Mouse (Mus musculus) R1 (cell line): ENCODE measurements around the gene Treh.

Experiments used
- DNase-seq: peaks from one replicate; pipeline ENCODE4 v3.0.0-alpha.2; 2018; ENCODE audit warnings: low read depth, low spot score

The Treh gene

DNA sequence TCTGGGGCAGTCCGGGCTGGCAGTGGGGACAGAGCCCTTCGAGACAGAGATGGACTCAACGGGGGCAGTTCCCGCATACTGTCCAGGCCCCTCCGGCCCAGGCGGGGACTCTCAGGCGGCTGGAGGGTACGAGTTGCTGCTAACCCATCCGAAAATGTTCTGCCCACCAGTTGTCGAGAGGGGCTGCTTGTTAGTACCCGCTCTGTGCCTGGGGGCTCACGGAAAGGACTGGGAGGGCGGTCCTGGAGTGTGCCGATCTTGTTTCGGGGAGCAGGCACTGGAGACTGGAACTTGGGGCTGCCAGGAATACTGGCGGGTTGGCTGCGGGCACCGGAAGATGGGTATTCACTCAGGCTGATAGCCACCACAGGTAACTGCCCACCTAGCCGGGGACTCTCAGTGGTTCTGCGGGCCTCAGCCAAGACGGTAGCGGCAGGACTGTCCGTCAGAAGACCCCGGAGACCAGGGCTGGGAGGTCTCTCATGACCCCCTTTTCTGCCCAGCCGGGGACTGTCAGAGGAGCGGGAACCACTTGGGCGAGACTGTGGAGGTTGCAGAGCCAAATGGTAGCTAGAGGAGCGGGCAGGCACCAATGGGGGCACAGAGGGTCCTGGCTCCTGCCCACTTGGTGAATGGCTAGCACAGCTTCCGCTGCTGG, 42.8 kb downstream of the Treh start:
- no peak for DNase-seq

DNA sequence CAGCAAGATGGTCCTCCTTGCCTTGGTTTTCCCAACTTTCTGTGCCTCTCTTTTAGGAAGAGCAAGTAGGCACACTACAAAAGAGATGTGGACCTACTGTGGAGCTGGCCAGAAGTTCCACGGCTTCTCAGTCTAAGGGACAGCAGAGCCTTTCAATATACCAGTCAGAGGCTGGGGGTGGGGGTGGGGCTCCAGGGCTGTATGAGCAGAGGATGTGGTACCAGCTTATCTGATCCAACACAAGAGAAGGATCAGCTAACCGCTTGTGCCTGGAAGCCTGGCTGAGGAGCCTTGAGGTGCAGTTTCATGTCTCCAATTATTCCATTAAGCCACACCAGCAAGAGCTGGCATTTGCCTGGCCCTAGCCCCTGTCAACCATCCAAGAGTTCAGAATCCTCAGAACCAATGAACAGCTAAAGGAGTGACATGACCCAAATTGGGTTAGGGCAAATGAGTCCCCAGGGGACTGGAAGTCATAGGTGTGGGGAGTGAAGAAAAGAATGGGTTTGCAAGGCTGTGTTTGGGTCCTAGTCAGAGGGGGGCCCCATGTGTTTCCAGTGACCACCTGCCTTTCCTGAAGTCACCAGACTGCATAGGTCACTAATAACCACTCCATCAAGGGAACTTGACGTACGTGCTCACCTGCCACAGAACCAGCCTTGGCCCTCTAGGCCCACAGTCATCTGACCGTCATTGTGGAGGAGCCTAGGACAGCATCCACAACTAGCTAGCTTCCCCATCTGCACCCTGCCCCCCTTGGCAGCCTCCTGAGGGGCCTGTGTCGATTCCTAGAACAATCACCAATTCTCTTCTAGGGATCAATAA, 44.2 kb downstream of the Treh start:
- DNase-seq: no peak

DNA sequence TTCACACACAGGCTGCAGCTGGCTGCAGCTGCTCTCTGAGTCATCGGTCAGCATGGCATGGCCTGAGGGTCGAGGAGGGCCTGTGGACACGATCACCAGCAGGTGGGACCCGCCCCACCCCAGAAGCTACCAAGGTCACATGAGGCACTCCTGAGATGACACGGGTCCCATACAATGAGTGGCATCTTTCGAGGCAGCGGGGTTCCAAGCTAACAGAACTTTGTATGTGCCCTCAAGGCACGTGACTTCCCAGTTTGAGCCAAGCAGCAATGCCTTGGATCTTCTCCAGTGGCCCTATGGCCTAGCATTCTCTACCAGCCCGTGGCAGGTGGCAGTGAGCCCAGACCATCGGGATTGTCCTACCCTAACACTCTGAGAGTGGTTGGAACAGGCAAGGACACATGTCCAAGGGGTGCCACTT, 44.8 kb downstream of the Treh start:
- no peak for DNase-seq

DNA sequence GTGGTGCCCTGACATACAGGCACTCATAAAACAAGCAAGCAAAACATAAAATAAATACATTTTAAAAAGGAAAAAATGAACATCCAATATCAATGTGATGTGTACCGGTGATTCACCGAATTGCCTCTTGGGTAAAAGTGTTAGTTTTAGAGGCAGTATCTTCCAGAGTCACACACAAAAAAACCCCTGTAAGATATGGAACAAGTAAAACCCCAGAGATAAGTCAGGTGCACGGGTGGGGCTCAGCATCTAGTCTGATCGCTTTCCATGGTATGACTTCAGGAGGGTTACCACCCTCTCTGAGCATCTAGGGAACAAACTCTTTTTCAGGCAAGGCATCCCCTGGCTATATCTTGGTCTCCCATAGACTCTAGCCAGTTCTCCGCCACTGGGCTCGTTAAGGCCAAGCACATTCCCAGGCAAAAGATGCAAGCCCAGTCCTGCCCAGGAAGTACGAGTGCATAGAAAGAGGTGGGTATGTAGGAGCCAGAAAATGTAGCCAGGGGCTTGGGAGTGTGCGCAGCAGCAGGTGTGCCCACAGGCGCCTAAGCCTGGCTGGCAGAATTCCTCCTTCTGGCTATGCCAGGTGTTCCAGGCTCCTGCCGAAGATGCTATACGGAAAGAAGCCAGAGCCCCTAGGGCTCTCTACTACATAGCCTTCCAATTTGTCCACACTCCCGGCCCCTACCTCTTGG, 46.1 kb downstream of the Treh start:
- no peak for DNase-seq

DNA sequence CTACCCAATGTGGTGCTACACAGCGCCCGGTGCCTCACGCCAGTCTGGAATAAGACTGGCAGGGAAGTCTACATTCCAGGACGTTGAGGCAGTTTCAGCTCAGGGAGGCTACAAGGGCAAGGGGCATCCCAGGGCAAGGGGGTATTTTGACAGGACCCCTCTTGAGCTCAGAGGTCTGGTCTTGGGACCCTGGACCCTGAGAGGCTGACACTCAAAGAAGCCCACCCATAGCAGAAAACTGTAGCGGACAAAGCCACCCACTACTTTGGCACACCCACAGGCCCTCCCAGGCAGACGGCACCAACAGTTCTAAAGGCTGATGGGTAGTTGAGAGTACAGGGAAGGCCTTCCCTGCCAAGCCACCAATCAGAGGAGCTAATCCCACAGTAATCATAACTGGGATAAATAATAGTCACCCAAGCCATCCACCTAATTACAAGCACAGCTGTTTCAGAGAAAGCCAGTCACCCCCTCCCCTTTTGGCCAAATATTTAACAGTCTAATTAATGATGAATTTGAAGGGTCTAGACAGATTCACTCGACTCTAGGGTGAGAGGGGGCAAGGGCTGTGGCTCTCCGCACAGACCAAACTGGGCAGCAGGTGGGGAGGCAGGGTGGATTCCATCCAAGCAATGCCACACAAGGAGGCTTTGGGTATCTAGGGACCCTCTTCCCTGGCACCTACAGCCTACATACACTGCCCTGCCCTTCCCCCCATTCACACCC, 46.8 kb downstream of the Treh start:
- DNase-seq: no peak

DNA sequence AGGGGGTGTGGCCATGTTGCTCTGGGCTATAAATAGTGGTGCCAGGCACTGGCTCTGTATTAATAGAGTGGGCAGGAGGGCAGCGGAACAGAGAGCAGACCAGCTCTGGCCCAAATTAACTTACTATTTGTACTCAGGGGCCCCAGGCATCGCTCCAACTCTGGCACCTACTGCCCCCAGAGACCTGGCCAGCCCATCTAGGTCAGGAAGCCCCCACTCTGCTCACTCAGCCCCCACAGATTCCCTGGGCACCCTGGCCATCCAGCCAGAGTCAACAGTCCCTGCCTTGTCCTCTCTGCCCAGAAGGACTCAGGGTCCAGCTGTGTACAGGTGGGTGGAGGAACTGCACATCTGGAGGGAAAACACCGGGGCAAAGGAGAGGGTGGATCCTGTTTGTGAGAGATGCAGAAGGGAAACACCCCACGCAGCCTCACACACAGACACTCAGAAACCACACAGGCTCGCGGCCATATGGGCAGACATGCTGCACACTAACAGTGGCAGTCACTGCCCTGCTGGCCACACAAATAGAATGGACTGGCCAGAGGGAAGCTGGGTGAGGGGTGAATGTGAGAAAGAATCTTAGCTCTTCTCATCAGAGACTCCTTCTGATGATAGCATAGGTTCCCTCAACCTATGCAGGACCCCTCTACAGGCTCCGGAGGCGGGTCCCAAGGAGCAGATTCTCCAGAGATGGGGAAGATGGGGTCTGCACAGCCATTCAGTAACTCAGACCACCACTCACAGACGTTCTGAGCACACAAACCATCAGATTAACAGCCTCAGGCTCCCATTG, 47.5 kb downstream of the Treh start:
- no peak for DNase-seq

DNA sequence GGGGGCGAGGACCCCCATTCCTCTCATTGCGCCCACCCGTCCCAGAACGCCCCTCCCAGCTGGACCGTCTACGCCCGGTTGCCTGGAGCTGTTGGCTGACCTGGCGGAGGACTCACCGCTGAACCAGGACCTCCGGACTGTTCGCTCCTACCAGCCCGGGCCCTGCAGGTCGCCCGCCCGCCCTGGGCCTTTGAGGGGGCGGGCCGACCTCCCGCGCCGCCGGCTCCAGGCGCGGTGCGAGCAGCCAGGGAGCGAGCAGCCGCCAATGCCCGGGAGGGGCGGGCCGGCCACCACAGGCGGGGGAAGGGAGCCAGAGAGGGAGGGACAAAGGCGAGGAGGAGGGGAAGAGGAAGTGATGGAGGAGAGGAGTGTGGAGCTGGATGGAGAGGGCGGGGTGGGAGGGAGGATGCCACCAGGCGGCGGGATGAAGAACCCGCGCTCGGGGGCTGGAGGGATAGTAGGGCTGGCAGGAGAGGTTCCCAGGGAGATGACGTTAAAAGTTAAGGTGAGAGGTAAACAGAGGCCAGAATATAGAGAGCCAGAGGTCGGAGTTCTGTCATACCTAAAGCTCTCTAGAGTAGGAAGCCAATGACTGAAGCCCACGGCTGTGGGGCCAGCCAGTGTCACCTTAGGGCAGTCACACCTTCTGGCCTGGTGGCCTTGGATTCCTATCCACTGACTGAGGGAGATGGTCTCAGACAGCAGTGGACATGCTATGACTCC, 48.3 kb downstream of the Treh start:
- DNase-seq: peak; percentile 85

DNA sequence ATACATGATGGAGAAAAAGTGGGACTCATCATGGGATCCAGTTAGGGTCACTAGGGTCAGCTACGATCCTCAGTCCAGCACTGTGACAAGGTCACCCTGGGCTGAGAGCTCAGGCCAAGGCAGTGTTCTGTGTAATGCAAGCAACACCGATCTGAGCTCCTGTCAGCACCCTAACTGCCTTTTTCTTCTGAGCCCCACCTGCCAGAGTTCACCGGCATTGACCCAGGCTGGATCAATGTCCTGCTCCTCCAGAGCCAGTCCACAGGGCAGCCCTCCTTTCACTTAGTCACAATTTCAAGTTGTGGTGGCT, 48.8 kb downstream of the Treh start:
- DNase-seq: no peak

DNA sequence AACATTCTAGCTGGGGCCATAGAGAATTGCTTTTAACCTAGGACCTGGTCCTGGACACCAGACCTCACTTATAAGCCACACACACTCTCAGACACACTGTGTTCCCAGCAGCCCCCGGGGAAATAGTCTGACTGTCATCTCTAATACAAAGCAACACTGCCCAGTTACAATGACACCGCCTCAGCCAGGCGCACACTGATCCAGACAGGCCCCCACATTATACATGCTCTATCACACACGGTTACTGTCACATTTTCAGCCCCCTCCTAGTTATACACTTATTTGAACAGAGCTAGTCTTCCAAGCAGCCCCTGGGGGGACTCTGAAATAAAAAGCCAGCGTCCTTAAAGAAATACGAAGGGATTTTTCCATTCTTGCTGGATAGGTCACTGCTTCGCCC, 49.5 kb downstream of the Treh start:
- DNase-seq: no peak

DNA sequence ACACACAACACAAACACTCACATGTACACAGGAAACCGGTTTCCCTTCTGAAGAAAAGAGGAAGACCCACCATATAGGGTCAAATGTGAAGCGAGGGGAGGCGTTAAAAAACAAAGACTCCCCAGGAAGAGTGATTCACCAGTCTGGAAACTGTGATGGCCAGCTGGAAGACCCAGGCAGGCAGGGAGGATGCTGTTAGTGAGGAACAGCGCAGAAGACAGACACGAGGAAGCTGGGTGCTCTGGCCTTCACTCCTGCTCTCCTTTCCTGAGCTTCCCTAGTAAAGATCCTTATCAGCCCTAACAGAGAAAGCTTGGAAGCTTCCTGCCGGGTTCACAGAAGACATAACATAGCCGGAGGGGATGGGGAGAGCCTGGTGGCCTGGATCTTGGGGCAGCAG, 50.0 kb downstream of the Treh start:
- DNase-seq: no peak

DNA sequence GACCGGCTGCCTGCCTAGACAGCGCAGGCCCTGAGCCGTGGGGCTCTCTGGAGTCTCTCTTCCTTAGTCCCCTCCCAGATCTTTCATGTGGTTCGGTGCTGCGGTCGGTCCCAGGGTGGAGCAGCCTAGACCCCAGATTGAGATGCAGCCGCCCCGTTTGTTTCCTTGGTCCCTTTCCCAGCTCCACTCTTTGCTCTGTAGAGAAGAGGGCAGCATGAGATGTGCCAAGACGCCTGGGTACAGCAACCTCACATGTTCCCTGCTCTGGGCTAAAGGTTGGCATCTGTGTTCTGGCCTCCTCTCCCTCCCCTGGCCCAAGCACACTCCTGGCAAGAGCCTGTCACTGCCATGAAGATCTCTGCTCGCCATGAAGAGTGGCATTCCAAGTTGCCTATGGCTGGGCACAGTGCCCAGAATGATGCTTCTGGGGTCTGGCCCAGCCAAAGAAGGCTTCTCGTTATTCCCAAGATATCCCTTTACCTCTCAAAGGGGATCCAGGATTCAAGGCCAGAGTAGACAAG, 50.5 kb downstream of the Treh start:
- DNase-seq: no peak

DNA sequence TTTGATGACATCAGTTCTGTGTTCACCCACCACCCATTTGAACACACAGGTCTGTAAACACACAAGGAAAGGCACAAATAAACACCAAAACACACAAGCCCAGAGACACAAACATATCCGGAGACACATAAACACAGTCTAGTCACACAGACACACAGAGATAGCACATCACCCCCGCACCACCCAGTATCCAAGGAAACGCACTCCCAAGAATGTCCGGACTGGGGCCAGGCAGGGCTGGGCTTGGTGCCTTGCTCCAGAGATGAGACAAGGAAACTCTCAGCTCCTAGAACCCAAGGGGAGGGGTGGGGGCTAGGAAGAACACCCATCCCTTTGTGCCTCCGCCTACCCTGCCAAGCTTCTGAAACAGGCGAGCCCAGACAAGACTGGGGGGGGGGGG, 51.2 kb downstream of the Treh start:
- DNase-seq: peak; percentile 65

DNA sequence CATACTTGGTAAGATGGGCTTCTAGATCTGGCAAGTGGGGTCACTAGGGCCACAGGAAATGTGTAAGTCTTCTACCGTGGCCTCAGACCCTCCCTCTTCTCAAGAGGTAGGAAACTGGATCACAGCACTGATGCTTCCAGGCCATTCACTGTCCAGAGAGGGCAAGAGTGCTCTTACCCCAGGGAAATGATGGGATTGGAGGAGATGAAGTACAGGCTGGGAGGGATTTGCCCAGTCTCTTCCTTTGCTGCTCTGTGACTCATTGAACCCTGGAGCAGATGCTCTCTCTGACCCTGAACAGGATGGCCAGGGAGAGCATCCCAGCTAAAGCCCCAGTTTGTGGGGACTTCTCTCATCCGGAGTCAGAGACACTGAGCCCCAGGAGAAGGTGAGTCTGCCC, 51.6 kb downstream of the Treh start:
- DNase-seq: no peak

DNA sequence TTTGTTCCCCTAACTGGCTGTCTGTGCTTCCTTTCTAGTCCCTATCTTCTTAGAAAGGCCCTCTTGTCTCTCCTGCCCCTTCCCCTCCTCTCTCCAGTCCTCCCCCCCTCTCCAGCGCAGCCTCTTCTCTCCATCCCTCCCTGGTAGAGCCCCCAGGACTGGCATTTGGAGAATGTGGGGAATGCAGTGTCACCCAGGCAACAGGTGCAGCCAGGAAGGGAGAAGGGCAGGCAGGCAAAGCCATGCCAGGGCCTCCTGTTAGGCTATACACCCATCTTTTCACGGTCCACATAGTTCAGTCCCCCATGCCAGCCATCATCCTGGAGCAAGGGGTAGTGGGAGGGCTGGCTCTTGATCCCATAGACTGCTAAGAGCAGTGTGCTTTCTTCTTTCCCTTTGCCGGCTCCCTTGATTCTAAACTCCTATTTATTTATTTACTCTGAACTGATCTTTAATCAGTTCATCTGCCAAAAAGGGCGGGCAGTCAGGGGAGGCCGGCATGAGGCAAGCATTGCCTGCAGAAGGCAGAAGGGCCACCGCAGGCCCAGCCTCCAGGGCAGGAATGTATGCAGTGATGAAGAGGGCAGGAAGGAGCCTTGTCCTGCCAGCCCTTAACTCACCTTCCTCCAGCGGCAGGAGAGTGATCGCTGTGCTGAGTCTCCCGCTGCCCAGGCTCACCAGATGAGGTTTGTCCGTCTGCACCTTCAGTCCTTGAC, 53.6 kb downstream of the Treh start:
- no peak for DNase-seq

DNA sequence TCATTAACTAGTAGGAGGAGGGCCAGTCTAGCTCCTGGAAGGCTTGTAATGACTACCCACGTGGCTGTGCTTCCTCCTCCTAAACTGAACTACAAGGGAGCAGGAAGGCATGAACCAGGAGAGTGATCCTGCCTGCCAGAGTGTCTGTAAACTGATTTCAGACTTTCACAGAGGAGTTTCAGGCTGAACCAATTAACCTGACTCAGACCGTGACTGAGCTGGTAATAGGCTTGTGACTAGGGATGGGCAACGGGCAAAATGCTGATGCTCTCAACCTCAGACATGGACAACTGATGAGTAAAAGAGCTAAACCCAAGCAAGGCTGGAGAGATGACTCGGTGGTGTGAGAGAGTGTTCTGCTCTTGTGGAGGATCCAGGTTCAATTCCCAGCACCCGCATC, 54.4 kb downstream of the Treh start:
- no peak for DNase-seq

DNA sequence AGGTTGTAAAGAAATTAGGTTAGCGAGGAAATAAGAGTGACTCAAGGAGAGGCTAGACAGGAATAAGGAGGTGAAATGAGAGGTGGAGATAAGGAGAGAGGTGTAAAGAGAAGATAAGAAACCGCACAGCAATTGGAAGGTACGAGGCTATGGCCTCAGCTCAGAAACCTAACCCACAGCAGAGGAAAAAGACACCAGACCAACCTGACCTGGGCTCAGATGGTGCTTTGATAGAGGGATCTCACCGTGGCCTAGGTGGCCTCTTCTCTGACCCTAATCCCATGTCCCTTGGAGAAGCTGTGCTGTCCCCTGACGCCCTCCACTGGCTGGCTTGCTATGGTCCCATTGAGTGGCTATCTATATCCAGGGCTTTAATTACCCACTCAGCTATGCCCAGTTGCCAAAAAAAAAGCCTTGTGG, 59.1 kb downstream of the Treh start:
- DNase-seq: no peak

DNA sequence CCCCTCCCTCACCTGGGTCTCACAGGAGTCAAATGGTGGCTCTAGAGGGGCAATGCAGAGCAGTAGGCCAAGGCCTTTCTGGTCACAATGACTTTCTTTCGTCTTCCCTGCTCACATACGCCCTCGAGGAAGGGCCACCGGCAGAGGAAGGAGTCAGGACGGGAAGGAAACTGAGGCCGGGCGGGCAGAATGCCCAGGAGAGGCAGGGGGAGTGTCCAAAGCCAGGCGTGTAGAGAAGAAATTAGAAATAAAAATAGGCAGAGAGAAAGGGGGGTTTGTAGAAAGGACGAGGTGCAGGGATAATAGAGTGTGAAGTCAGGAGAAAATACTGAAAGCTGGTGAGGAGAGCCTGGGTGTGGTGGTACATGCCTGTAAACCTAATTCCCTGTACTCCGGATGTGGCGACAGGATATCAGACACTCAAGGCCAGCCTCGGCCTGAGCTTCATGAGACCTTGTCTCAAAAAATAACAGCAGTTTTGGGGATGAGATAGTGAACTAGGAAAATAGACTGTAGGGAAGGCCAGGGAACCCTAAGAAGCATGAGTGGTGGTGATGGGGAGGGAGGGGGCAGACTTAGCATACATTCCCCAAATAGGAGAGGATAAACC, 60.0 kb downstream of the Treh start:
- peak; percentile 27 for DNase-seq

DNA sequence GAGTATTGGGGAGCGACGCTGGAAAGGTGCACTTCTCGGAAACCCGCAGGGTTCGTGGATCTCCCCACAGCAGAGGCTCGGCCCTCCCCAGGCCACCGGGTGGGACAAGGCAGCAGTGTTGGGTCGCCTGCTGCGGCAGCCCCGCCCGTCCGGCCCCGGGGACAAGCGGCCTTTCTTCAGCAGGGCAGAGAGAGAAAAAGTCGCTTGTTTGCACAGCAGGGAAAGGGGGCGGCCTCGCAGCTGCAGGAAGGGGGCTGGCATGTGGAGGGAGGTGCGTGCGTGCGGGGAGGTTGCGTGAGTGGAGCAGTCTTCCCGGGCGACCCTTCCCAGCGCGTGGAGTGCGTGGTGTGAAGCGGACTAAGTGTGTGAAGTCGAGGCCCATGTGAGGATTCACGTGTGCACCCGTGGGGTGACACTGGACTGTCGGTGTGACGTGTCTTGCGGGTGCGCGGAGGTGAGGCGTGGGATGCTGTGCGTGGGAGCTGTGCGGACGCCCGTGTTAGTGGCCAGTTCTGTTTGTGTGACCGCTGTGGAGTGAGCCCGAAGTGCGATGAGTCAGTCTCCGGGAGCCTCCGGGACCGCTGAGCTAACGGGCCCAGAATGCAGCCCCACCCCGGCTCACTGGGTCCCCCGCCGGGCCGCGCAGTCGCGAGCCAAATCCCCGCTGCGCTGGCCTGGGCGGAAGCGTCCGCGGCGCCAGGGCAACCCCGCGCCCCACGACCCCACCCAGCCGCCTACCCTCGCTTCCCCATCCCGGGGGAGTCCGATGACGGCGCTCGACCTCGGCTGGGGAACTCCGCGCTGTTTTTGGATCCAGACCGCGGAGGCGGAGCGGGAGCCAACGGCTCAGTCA, 60.9 kb downstream of the Treh start:
- peak; percentile 58 for DNase-seq
